Mouse (Mus musculus) liver, adult 2 months (tissue): ENCODE measurements around the gene Naa38.

ENCODE experiments used
- CTCF ChIP-seq: fragments of 200-500 bp; IDR thresholded peaks from 2 replicates; pipeline ENCODE4 v1.5.1; 2011; ENCODE audit warnings: low read depth, low read length, control low read depth
- POLR2A ChIP-seq: fragments of 200-500 bp; IDR thresholded peaks from 2 replicates; pipeline ENCODE4 v1.6.1; 2011; ENCODE audit warnings: low read length, control low read depth; ENCODE audit not compliant: insufficient read depth; ENCODE audit errors: extremely low read depth

DNA sequence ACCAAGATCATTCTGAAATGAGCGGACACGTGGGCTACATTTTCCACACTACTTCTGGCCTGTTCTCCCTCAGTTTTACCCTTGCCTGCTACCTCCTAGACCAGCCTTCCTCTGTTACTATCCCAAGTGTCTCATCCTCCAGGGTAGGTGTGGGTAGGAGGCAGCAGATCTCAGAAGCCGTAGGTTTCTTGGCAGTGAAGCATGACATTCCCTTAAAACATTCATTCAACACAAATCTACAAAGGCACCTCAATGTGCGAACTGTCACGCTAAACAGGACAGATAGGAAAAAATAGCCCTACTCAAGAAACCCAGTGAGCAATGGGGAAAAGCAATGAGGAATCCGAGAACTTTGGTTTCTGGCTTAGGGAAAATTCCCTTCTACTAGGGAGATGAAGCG, 17.3 kb downstream of the Naa38 start:
- TF ChIP-seq CTCF (no peak), POLR2A (no peak)
